Mouse (Mus musculus) liver, embryonic 11.5 days (tissue): ENCODE measurements around the gene Rad9b. TPM values are rescaled to one million over a fixed set of nuclear protein-coding genes. Genes with fewer than 3 reads are reported as not detected.

Experiments used
- ATAC-seq: fragments of 200-750 bp; cut with Nextera tagmentation; replicated peaks from 2 replicates; pipeline ENCODE4 v1.8.0; 2017; ENCODE audit warnings: moderate number of reproducible peaks, mild to moderate bottlenecking, moderate TSS enrichment, moderate library complexity; ENCODE audit not compliant: low FRiP score
- DNase-seq: peaks from one replicate; pipeline ENCODE4 v3.0.0-alpha.2; 2017; ENCODE audit warnings: low spot score
- H3K27ac ChIP-seq: fragments of 300-500 bp; sonication (generic); 2 replicates; pipeline ENCODE4 v1.5.1; 2014; ENCODE audit warnings: mild to moderate bottlenecking, low read depth, low read length, control low read depth
- H3K27me3 ChIP-seq: fragments of 300-500 bp; sonication (generic); replicated peaks from 2 replicates; pipeline ENCODE4 v1.6.1; 2014; ENCODE audit warnings: low read length, mixed read lengths; ENCODE audit not compliant: control insufficient read depth, insufficient read depth
- H3K36me3 ChIP-seq: fragments of 300-500 bp; sonication (generic); 2 replicates; pipeline ENCODE4 v1.6.1; 2014; ENCODE audit warnings: mild to moderate bottlenecking, low read length, moderate library complexity, mixed read lengths; ENCODE audit not compliant: control insufficient read depth, insufficient read depth
- H3K4me1 ChIP-seq: fragments of 300-500 bp; sonication (generic); replicated peaks from 2 replicates; pipeline ENCODE4 v1.6.1; 2014; ENCODE audit warnings: low read length, mixed read lengths; ENCODE audit not compliant: control insufficient read depth, insufficient read depth
- H3K4me2 ChIP-seq: fragments of 300-500 bp; sonication (generic); 2 replicates; pipeline ENCODE4 v1.6.1; 2014; ENCODE audit warnings: mild to moderate bottlenecking, control low read depth, moderate library complexity
- H3K4me3 ChIP-seq: fragments of 300-500 bp; sonication (generic); 2 replicates; pipeline ENCODE4 v1.5.1; 2014; ENCODE audit warnings: low read depth, low read length, control low read depth
- H3K9ac ChIP-seq: fragments of 300-500 bp; sonication (generic); 2 replicates; pipeline ENCODE4 v1.6.1; 2014; ENCODE audit warnings: low read depth, low read length, control low read depth
- H3K9me3 ChIP-seq: fragments of 300-500 bp; sonication (generic); 2 replicates; pipeline ENCODE4 v1.6.1; 2016; ENCODE audit warnings: low read length, inconsistent platforms, mixed read lengths; ENCODE audit not compliant: control insufficient read depth
- WGBS: fragments of 180-500 bp; shearing (Covaris S2); extraction: QIAGEN DNeasy Blood & Tissue Kit; methylation state at CpG from one replicate; pipeline ENCODE4 v1.1.7; 2014; 5-methylcytosine and 5-hydroxymethylcytosine counted together
- polyA plus RNA-seq: library from polyadenylated mRNA; unstranded; fragments of >200 nt; fragmentation: Nextera tagmentation; extraction: Ambion mirVana; gene quantifications from 2 replicates; pipeline ENCODE4 v1.2.1, GENCODE M21; 2014

Gene Rad9b
- polyA plus RNA-seq, 1 experiment from 2014 or later, result 7.0 TPM

DNA sequence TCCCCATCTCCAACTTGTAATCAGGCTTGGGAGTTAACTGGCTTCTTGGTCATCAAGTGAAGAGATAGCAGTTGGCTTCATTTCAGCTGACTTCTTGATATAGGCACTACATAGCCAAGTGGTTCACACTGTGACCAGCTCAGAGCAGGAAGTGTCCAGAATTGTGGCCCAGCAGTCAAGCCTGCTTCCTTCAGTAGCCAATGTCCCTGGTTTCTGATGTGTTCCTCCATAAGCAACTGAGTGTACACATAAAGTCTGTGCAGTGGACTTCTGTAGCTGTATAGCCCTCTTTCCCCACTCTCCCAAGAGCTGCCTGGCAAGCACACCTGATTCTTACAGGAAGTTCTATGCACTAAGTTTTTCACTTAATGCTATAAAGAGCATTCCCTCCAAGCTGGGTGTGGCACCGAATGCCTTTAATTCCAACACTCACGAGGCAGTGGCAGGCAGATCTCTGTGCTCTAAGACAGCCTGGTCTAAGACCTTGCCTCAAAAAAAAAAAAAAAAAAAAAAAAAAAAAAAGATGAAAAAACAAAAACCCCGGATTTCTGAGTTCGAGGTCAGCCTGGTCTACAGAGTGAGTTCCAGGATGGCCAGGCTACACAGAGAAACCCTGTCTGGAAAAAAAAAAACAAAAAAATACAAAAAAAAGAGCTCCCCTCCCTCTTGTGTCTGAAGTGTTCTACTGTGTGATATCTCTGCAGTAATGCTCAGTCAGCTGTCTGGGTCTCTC, 23.2 kb upstream of the Rad9b start:
- Histone ChIP-seq H3K4me2 (no peak overlapping the region), H3K27ac (no peak overlapping the region), H3K9ac (no peak overlapping the region), H3K36me3 (peaks cover 31% of the 10 kb centered on the region), H3K27me3 (no peaks in the 10 kb centered on the region), H3K4me1 (peaks cover 9% of the 10 kb centered on the region), H3K9me3 (no peaks in the 10 kb centered on the region), H3K4me3 (no peak overlapping the region)
- DNase-seq (peak; percentile 15), ATAC-seq (no peak)
- 83% methylated on average over 4 of the region's 4 CpGs for WGBS

GRCm38 (mm10) chr5:122372878-122373277, 18.8 kb upstream of the Rad9b start:
- DNase-seq (peak; percentile 26), ATAC-seq (no peak)
- no peaks in the 10 kb centered on the region for H3K27me3 ChIP-seq
- H3K4me2 ChIP-seq, result peak overlapping the region; percentile 72
- 4% methylated on average over 5 of the region's 5 CpGs for WGBS
- peaks cover 7% of the 10 kb centered on the region; the same call in 1 of the 2 replicates for H3K36me3 ChIP-seq
- H3K4me1 ChIP-seq, result peaks cover 13% of the 10 kb centered on the region
- H3K9ac ChIP-seq, result peak overlapping the region; percentile 80
- peak overlapping the region; percentile 85 for H3K27ac ChIP-seq
- H3K9me3 ChIP-seq, result no peaks in the 10 kb centered on the region
- H3K4me3 ChIP-seq, result peak overlapping the region; percentile 89

DNA sequence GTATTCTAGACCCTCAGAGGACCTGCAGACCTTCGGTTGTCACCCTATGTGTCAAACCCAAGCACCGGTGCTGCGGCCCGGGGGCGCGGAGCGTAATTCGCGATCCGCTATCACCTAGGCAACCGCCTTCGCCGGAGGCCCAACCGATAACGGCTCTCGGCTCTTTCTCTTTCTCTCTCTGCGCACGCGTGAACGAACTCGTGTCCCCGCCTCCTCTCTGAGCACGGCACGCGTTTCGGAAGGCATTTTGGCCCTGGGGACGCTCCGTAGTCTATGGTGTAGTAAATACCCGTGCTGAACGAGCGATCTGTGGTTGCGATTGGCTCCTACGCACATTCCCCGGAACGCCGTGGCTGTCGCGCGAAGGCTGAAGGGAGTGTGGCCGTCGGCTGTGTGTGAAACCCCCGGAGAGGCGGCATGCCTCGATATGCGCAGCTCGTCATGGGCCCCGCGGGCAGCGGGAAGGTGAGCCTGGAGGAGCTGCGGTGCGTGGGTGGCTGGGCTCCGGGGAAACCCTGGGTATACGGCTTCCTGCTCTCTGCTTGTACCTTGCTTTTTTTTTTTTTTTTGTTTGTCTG, 18.2 kb upstream of the Rad9b start, which contains the start of gene Fam216a:
Gene Fam216a (minus strand): TSS at position 173 of the 578 bp plus-strand sequence.
- H3K4me3 ChIP-seq, result peak within 1 kb of the TSS; percentile 89
- no peaks in the 10 kb centered on the region for H3K27me3 ChIP-seq
- H3K9me3 ChIP-seq, result no peaks in the 10 kb centered on the region
- H3K9ac ChIP-seq, result peak within 1 kb of the TSS; percentile 80
- peak within 1 kb of the TSS; percentile 72 for H3K4me2 ChIP-seq
- ATAC-seq, result peak; percentile 90
- peaks cover 13% of the 10 kb centered on the region for H3K4me1 ChIP-seq
- DNase-seq, result peak; percentile 96
- WGBS, result under 1% methylated on average over 53 of the region's 53 CpGs
- peaks cover 10% of the 10 kb centered on the region for H3K36me3 ChIP-seq
- H3K27ac ChIP-seq, result peak within 1 kb of the TSS; percentile 93

DNA sequence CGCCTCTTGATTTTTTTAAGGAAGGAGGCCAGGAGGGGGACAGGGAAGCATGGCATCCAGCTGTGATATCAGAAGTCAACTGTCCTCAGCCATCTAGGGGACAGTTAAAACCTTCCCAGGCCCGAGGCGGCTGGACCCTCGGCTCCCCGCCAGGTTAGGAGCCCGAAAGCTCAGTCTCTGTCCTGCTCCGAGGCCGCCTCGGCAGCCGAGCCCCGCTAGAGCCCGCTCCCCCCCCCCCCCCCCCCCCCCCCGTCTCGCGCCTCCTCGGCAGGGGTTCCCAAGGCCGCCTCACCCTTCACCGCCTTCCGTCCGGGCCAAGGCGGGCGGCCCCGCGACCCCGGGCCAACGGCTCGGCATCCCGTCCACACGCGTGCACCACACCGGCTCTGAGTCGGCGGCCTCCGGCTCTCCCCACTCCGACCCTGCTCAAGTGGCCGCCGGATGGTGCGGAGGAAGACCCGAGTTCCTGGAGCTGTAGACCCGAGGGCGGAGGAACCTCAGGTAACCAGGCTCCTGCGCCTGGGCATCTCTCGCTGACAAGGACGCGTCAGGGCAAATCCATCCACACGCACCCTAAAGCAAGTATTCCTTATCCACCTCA, 17.7 kb upstream of the Rad9b start, which contains the start of gene Gpn3:
Gene Gpn3 (plus strand): TSS at position 286 of the 601 bp plus-strand sequence.
- Histone ChIP-seq H3K9me3 (no peaks in the 10 kb centered on the region), H3K9ac (peak within 1 kb of the TSS; percentile 80), H3K4me1 (peaks cover 13% of the 10 kb centered on the region), H3K4me2 (peak within 1 kb of the TSS; percentile 72), H3K4me3 (peak within 1 kb of the TSS; percentile 89), H3K27me3 (no peaks in the 10 kb centered on the region), H3K36me3 (peaks cover 11% of the 10 kb centered on the region), H3K27ac (peak within 1 kb of the TSS; percentile 93)
- 1% methylated on average over 36 of the region's 46 CpGs for WGBS
- DNase-seq (no peak), ATAC-seq (peak; percentile 64)

DNA sequence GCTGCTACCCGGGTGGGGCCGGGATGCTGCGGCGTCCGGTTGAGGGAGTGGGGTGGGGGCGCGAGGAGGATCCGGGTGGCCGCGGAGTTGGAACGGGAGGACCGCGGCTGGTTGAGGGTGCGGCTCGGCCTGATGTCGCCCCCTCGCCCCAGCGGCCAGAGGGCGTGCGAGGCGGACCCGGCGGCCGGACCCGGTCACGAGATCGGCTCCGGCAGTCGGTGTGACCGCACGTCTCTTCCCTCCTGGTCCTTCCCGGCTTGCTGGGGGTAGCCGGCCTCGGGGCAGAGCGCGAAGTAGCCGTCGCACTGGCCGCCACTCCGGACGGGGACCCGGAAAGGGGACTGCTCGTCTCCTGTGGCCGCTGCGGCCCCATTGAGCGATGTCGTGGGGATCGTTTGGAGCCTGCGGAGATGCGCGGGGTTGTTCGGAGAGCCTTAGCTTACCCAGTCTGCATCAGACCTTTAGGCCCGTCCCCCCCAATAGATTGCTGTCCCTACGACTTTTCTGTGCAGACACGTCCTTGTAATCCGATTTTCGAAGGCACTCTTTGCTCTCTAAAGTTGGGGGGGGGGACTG, 547 bp upstream of the Rad9b start:
- H3K4me1 ChIP-seq, result peaks cover 11% of the 10 kb centered on the region
- H3K36me3 ChIP-seq, result peaks cover 3% of the 10 kb centered on the region; the same call in 1 of the 2 replicates
- peak overlapping the region; percentile 56 for H3K27ac ChIP-seq
- no peaks in the 10 kb centered on the region for H3K27me3 ChIP-seq
- peak overlapping the region; percentile 84 for H3K4me2 ChIP-seq
- H3K9me3 ChIP-seq, result no peaks in the 10 kb centered on the region
- ATAC-seq, result peak; percentile 70; the same call in 1 of the 2 replicates
- H3K9ac ChIP-seq, result peak overlapping the region; percentile 90
- H3K4me3 ChIP-seq, result peak overlapping the region; percentile 97
- under 1% methylated on average over 57 of the region's 57 CpGs for WGBS
- DNase-seq, result no peak

GRCm38 (mm10) chr5:122345777-122346176, 8.3 kb downstream of the Rad9b start:
- no peaks in the 10 kb centered on the region for H3K9me3 ChIP-seq
- no peak for ATAC-seq
- H3K9ac ChIP-seq, result no peak overlapping the region
- H3K27ac ChIP-seq, result no peak overlapping the region
- no peaks in the 10 kb centered on the region for H3K27me3 ChIP-seq
- no peak overlapping the region for H3K4me3 ChIP-seq
- no peak overlapping the region for H3K4me2 ChIP-seq
- no peaks in the 10 kb centered on the region for H3K4me1 ChIP-seq
- no peak for DNase-seq
- WGBS, result 75% methylated on average over 4 of the region's 4 CpGs
- H3K36me3 ChIP-seq, result no peaks in the 10 kb centered on the region

GRCm38 (mm10) chr5:122344260-122344659, 9.8 kb downstream of the Rad9b start:
- 9% methylated on average over 5 of the region's 5 CpGs for WGBS
- ATAC-seq, result no peak

DNA sequence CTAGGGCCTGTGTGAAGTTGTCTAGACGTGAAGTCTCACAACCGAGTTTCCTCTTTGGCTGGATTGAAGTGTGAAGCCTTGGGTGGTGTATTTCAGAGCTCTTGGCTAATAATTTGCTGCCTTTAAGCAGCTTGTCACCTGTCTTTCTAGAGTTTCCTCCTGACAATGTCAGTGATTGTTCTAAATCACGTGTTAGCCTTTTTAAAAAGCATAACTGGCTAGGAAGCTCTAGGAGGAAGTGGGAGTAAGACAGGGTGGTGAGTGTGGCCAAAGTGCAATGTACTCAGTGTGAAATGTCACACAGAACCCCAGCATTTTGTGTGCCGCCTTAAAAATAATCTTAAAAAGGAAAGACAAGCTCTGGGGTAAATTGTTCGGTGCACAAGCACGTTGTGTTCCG, 10.3 kb downstream of the Rad9b start:
- 60% methylated on average over 7 of the region's 7 CpGs for WGBS
- Histone ChIP-seq H3K9me3 (no peaks in the 10 kb centered on the region), H3K4me2 (no peak overlapping the region), H3K9ac (no peak overlapping the region), H3K27ac (no peak overlapping the region), H3K4me1 (no peaks in the 10 kb centered on the region), H3K4me3 (no peak overlapping the region), H3K27me3 (no peaks in the 10 kb centered on the region), H3K36me3 (no peaks in the 10 kb centered on the region)
- DNase-seq, result no peak
- ATAC-seq, result no peak

More at GRCm38 (mm10) chr5:122344260-122344659, 9.8 kb downstream of the Rad9b start:
- Histone ChIP-seq H3K4me1 (no peaks in the 10 kb centered on the region), H3K9me3 (no peaks in the 10 kb centered on the region), H3K9ac (no peak overlapping the region), H3K27me3 (no peaks in the 10 kb centered on the region), H3K27ac (no peak overlapping the region), H3K4me2 (no peak overlapping the region), H3K4me3 (no peak overlapping the region), H3K36me3 (no peaks in the 10 kb centered on the region)
- DNase-seq, result peak; percentile 66
